ENCODE assay signal across 14 mouse cellular contexts in genomic region chr8:54975506-54975905, GRCm38 (mm10). TPM values are rescaled to one million over a fixed set of nuclear protein-coding genes. Genes with fewer than 3 reads are reported as not detected.
DNase-seq lines count a peak whose midpoint lies in the region; ATAC-seq and TF ChIP-seq lines count a peak whose summit lies in the region.
"Had no signal": no experiment of that assay in that cellular context is flagged by ENCODE, and none has a peak within 500 bp of the region (broad histone marks: within the 10 kb centered on the region; RNA-seq: fewer than 3 reads in every experiment).

No protein-coding gene starts in this region.

- H3K36me3 ChIP-seq in midbrain, embryonic 15.5 days (replicated peaks) = no peaks in the 10 kb centered on the region
- no peaks in the 10 kb centered on the region for H3K36me3 ChIP-seq in lung, postnatal 0 days (ENCODE audit: insufficient read depth, low read length)
- H3K36me3 ChIP-seq: limb, embryonic 13.5 days had no signal

- peaks cover 8% of the 10 kb centered on the region for H3K4me1 ChIP-seq in midbrain, embryonic 15.5 days
- no peaks in the 10 kb centered on the region for H3K4me1 ChIP-seq in lung, postnatal 0 days (ENCODE audit: insufficient read depth, low read depth, low read length)
- H3K4me1 ChIP-seq: limb, embryonic 13.5 days had no signal

- peak; percentile 40 to 74 for DNase-seq in cerebellum, postnatal 14 days
- DNase-seq in cerebellum, postnatal 36 days = no peak
- DNase-seq in embryo, embryonic 11 days = peak; percentile 69
- DNase-seq in forelimb bud, embryonic 11.5 days (ENCODE audit: low read depth, low spot score) = peak; percentile 10
- DNase-seq in heart, adult 11 months = no peak
- DNase-seq in kidney, postnatal 10 days = no peak
- DNase-seq in lung, postnatal 0 days (ENCODE audit: low spot score) = no peak
- DNase-seq: gastrocnemius, postnatal 14 days; lung, adult 18-20 months; right cerebral cortex, postnatal 4 days; thymus, postnatal 14 days had no signal

- no peak overlapping the region for H3K4me3 ChIP-seq in midbrain, embryonic 15.5 days
- no peak overlapping the region for H3K4me3 ChIP-seq in lung, postnatal 0 days (ENCODE audit: low read depth, low read length)
- H3K4me3 ChIP-seq: limb, embryonic 13.5 days had no signal

- H3K9me3 ChIP-seq in midbrain, embryonic 15.5 days = no peaks in the 10 kb centered on the region
- no peaks in the 10 kb centered on the region for H3K9me3 ChIP-seq in lung, postnatal 0 days (ENCODE audit: low read length)
- H3K9me3 ChIP-seq: limb, embryonic 13.5 days had no signal

- WGBS in midbrain, embryonic 15.5 days = 5% methylated on average over 2 of the region's 2 CpGs
- 56% methylated on average over 2 of the region's 2 CpGs for WGBS in lung, postnatal 0 days

- TF ChIP-seq CTCF in lung, postnatal 0 days (IDR thresholded peaks at IDR 0.05) = no peak

- H3K27ac ChIP-seq in midbrain, embryonic 15.5 days = 0 out of 2 replicates have a peak overlapping the region, but pooled peaks have one; percentile 42
- H3K27ac ChIP-seq in lung, postnatal 0 days (ENCODE audit: low read length) = no peak overlapping the region
- H3K27ac ChIP-seq: kidney, postnatal 0 days; limb, embryonic 13.5 days had no signal

- peak; percentile 63 for ATAC-seq in midbrain, embryonic 15.5 days (replicated peaks)
- no peak for ATAC-seq in lung, postnatal 0 days

- no peak for TF ChIP-seq EP300 in lung, postnatal 0 days (IDR thresholded peaks at IDR 0.05)

- H3K9ac ChIP-seq in midbrain, embryonic 15.5 days = no peak overlapping the region
- no peak overlapping the region for H3K9ac ChIP-seq in lung, postnatal 0 days (replicated peaks; ENCODE audit: low read depth)
- H3K9ac ChIP-seq: limb, embryonic 13.5 days had no signal

- H3K27me3 ChIP-seq in midbrain, embryonic 15.5 days (replicated peaks) = no peaks in the 10 kb centered on the region
- no peaks in the 10 kb centered on the region for H3K27me3 ChIP-seq in lung, postnatal 0 days (replicated peaks; ENCODE audit: insufficient read depth, low read length)
- H3K27me3 ChIP-seq: limb, embryonic 13.5 days had no signal

- no peak overlapping the region for H3K4me2 ChIP-seq in midbrain, embryonic 15.5 days
- H3K4me2 ChIP-seq in lung, postnatal 0 days (replicated peaks; ENCODE audit: low read depth, low read length) = no peak overlapping the region
- H3K4me2 ChIP-seq: limb, embryonic 13.5 days had no signal

RNA-seq across cellular contexts. Expression of gene Gpm6a, which starts 20.9 kb away (rescaled TPM):
- 524 and 566 TPM in 2 replicates for polyA plus RNA-seq in midbrain, embryonic 15.5 days (2015; fragmentation: Nextera tagmentation; extraction: Ambion mirVana)
- 18.2 and 21.4 TPM in 2 replicates for polyA plus RNA-seq in lung, postnatal 0 days (2015; fragmentation: Nextera tagmentation; extraction: Ambion mirVana)

Comparison
In these comparisons a context has a peak if more than half of its experiments do, and no peak if none do; other contexts are left out.
1. DNase-seq: peak in cerebellum, postnatal 14 days (2 of 2), embryo, embryonic 11 days (single experiment) and forelimb bud, embryonic 11.5 days (single experiment); none in cerebellum, postnatal 36 days (0 of 2), heart, adult 11 months (single experiment), kidney, postnatal 10 days (single experiment) and lung, postnatal 0 days (single experiment).
2. RNA of gene Gpm6a, which starts 20.9 kb away (polyA plus RNA-seq): 524 to 566 TPM in midbrain, embryonic 15.5 days; 18.2 to 21.4 TPM in lung, postnatal 0 days; every median in the first group is over 10 times any median in the second.